Mouse (Mus musculus): ENCODE measurements around the gene Rnf141. TPM values are rescaled to one million over a fixed set of nuclear protein-coding genes. Genes with fewer than 3 reads are reported as not detected.

Rnf141 gene
- polyA plus RNA-seq, 1 experiment: 88.4 TPM

GRCm38 (mm10) chr7:110751634-110752033, 92.6 kb downstream of the Rnf141 start:
- DNase-seq: no peak
- no peak for TF ChIP-seq POLR2A (IDR thresholded peaks at IDR 0.05; ENCODE audit: borderline replicate concordance, insufficient read depth, low read length)
- TF ChIP-seq CTCF (IDR thresholded peaks at IDR 0.05; ENCODE audit: borderline replicate concordance, insufficient read depth, low read depth, low read length): no peak
- WGBS: 71% methylated on average over 1 of the region's 1 CpGs
- Histone ChIP-seq H3K27me3 (ENCODE audit: control insufficient read depth, insufficient read depth, low read length) (no peaks in the 10 kb centered on the region), H3K4me1 (ENCODE audit: control insufficient read depth, insufficient read depth, low read length) (no peaks in the 10 kb centered on the region), H3K27ac (ENCODE audit: insufficient read depth, low read length) (no peak overlapping the region), H3K4me3 (replicated peaks; ENCODE audit: insufficient read depth, low read depth, low read length) (no peak overlapping the region)

GRCm38 (mm10) chr7:110750834-110751233, 93.4 kb downstream of the Rnf141 start:
- Histone ChIP-seq H3K4me3 (replicated peaks; ENCODE audit: insufficient read depth, low read depth, low read length) (no peak overlapping the region), H3K27me3 (ENCODE audit: control insufficient read depth, insufficient read depth, low read length) (no peaks in the 10 kb centered on the region), H3K4me1 (ENCODE audit: control insufficient read depth, insufficient read depth, low read length) (no peaks in the 10 kb centered on the region), H3K27ac (ENCODE audit: insufficient read depth, low read length) (no peak overlapping the region)
- no peak for DNase-seq
- TF ChIP-seq CTCF (IDR thresholded peaks at IDR 0.05; ENCODE audit: borderline replicate concordance, insufficient read depth, low read depth, low read length) (no peak), POLR2A (IDR thresholded peaks at IDR 0.05; ENCODE audit: borderline replicate concordance, insufficient read depth, low read length) (no peak)
- WGBS: 40% methylated on average over 4 of the region's 4 CpGs

Other genes starting within 250 kb of the Rnf141 start
- 34.7 and 37.2 TPM in 2 replicates for gene Sbf2, start 229.5 kb downstream of the Rnf141 start, polyA plus RNA-seq (2012; rRNA removed)
- 1.6 and 3.3 TPM in 2 replicates for gene Adm, start 216.8 kb downstream of the Rnf141 start, polyA plus RNA-seq (2012; rRNA removed)
- 19.0 and 21.1 TPM in 2 replicates for gene Ampd3, start 76.3 kb downstream of the Rnf141 start, polyA plus RNA-seq (2012; rRNA removed)
- gene Lyve1, start 18.8 kb upstream of the Rnf141 start, polyA plus RNA-seq (2012; rRNA removed): 0.34 and 0.43 TPM in 2 replicates
- 2.2 and 2.7 TPM in 2 replicates for gene Mrvi1, start 138.0 kb upstream of the Rnf141 start, polyA plus RNA-seq (2012; rRNA removed)
- gene Ctr9, start 184.5 kb upstream of the Rnf141 start, polyA plus RNA-seq (2012; rRNA removed): 33.9 and 36.2 TPM in 2 replicates
- 282 and 290 TPM in 2 replicates for gene Eif4g2, start 238.6 kb upstream of the Rnf141 start, polyA plus RNA-seq (2012; rRNA removed)

Measured in cerebellum, adult 2 months (tissue).